Mouse (Mus musculus) midbrain, embryonic 12.5 days (tissue): ENCODE results near the gene Ogfr. TPM values are rescaled to one million over a fixed set of nuclear protein-coding genes. Genes with fewer than 3 reads are reported as not detected.

ENCODE experiments used
- ATAC-seq: fragments of 200-750 bp; cut with Nextera tagmentation; 2 replicates; pipeline ENCODE4 v1.8.0; 2017; ENCODE audit warnings: low read depth, moderate TSS enrichment, moderate library complexity; ENCODE audit not compliant: low FRiP score
- H3K27ac ChIP-seq: fragments of 300-500 bp; sonication (generic); replicated peaks from 2 replicates; pipeline ENCODE4 v1.5.1; 2016; ENCODE audit warnings: mild to moderate bottlenecking
- H3K27me3 ChIP-seq: fragments of 300-500 bp; sonication (generic); 2 replicates; pipeline ENCODE4 v1.6.1; 2016; ENCODE audit warnings: mild to moderate bottlenecking
- H3K36me3 ChIP-seq: fragments of 300-500 bp; sonication (generic); 2 replicates; pipeline ENCODE4 v1.6.1; 2016
- H3K4me1 ChIP-seq: fragments of 300-500 bp; sonication (generic); 2 replicates; pipeline ENCODE4 v1.6.1; 2016
- H3K4me2 ChIP-seq: fragments of 300-500 bp; sonication (generic); replicated peaks from 2 replicates; pipeline ENCODE4 v1.6.1; 2016; ENCODE audit warnings: mild to moderate bottlenecking, moderate library complexity
- H3K4me3 ChIP-seq: fragments of 300-500 bp; sonication (generic); 2 replicates; pipeline ENCODE4 v1.5.1; 2016; ENCODE audit warnings: mild to moderate bottlenecking
- H3K9ac ChIP-seq: fragments of 300-500 bp; sonication (generic); replicated peaks from 2 replicates; pipeline ENCODE4 v1.6.1; 2016; ENCODE audit warnings: mild to moderate bottlenecking, moderate library complexity
- H3K9me3 ChIP-seq: fragments of 300-500 bp; sonication (generic); 2 replicates; pipeline ENCODE4 v1.6.1; 2016; ENCODE audit warnings: mild to moderate bottlenecking
- WGBS: fragments of 180-500 bp; shearing (Covaris S2); methylation state at CpG from one replicate; pipeline ENCODE4 v1.1.7; 2016; 5-methylcytosine and 5-hydroxymethylcytosine counted together
- polyA plus RNA-seq: library from polyadenylated mRNA; unstranded; fragments of >200 nt; fragmentation: Nextera tagmentation; extraction: Ambion mirVana; gene quantifications from 2 replicates; pipeline ENCODE4 v1.2.1, GENCODE M21; 2016

The Ogfr gene
- 98.9 and 109 TPM in 2 replicates for polyA plus RNA-seq

DNA sequence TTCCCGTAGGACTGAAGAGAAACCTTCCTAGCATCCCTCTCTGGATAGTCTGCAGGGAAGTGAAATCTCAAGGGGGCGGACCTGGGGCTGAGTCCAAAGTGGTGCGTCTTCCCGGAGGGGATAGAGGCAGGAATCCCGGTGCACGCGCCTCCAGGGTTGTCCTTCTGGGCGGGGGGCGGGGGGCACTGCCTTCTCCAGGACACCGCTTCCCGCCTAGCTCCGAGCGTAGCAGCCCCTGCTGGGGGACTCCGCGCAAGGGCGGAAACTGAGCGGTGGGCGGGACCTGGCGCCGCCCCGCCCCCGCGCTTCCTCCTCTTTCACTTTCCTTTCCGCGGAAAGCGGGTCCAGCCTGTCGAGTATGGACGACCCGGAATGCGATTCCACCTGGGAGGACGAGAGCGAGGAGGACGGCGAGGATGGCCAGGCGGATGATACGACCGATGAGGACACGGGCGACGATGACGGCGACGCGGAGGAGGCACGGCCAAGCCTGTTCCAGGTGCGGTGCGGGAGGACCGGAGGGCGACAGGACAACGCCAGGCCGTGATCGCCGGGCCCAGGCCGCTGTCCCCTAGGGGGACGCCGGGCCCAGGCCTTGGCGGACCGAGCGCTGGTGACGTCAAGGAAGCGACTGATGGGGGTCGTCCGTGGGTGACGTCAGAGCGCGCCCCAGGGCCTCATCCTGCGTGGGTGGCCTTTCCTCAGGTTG is at the start of gene Ogfr:
Gene Ogfr, plus strand, starts transcription at position 123 of the 709 bp plus-strand sequence.
- Histone ChIP-seq H3K27me3 (no peaks in the 10 kb centered on the region), H3K9me3 (no peaks in the 10 kb centered on the region), H3K4me3 (peak within 1 kb of the TSS; percentile 81), H3K9ac (peak within 1 kb of the TSS; percentile 67), H3K4me2 (peak within 1 kb of the TSS; percentile 75), H3K36me3 (peaks cover 66% of the 10 kb centered on the region), H3K4me1 (peaks cover 20% of the 10 kb centered on the region), H3K27ac (peak within 1 kb of the TSS; percentile 88)
- peak; percentile 94 for ATAC-seq
- WGBS: under 1% methylated on average over 67 of the region's 67 CpGs

DNA sequence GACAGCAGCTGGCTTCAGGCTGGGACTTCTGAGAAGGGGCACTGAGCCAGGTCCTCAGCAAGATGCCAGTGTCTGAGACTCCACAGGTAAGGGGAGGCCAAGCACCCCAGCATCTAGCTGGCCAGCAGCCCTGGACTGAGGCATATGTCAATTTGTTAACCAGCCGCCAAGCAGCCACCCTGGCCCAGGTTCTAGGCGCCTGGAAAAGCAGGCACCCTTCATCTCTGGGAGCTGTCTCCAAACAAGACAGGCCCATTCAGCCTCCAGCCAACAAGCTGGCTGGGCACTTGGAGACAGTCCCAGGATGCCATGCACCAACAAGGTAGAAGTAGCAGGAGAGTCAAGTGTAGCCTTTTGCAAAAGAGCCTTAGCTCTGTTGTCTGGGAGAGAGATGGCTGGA is 45.4 kb upstream of the Ogfr start:
- H3K27me3 ChIP-seq: peaks cover 6% of the 10 kb centered on the region; the same call in 1 of the 2 replicates
- WGBS: 93% methylated on average over 2 of the region's 2 CpGs
- H3K27ac ChIP-seq: no peak overlapping the region
- H3K4me1 ChIP-seq: peaks cover 13% of the 10 kb centered on the region
- no peaks in the 10 kb centered on the region for H3K36me3 ChIP-seq
- no peaks in the 10 kb centered on the region for H3K9me3 ChIP-seq
- H3K4me2 ChIP-seq: no peak overlapping the region
- no peak overlapping the region for H3K9ac ChIP-seq
- ATAC-seq: no peak
- H3K4me3 ChIP-seq: no peak overlapping the region

DNA sequence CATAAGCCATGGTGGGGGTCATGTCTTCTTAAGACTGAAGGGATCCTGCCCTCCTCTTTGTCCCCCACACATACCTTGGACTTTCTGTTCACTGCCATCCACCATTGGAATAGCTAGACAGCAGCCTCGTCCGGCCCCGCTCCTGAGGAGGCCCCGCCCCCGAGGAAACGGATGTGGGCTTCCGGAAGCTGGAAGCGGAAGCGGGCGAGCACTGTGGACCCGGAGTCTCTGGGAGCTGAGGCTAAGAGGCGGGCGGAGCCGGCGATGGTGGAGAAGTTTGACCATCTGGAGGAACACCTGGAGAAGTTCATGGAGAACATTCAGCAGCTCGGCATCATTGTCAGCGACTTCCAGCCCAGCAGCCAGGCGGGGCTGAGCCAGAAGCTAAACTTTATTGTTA is 44.0 kb upstream of the Ogfr start:
- no peaks in the 10 kb centered on the region for H3K9me3 ChIP-seq

DNA sequence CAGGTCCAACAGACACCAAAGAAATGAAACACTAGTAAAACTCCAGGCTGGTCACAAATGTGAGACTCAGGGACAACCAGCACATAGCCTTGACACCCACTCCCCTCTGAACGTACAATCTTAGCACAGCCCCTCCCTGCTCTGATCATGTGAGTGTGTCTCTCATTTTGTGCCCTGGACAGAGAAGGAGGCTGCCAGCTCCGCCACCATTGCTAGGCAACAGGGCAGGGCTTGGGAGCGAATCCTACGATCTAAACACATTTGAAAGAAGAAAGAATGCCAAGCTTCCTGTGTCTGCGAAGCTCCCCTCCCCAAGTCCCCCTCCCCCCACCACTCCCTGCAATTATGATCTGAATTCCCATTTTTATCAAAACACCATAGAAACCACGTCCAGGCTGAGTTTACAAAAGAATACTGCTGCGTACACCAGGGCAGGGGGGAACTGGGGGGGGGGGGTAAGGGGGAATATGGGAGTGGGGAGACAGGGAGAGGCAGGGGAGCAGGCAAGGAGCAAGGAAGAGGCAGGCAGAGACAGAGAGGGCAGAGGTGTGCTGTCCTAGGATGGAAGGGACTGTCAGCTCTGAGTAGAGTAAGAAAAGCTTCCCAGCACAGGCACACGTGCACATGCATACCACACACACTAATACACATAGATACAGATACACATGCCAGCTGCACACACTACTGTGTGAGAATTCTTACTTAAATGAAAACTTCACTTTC is 41.5 kb upstream of the Ogfr start:
- 21% methylated on average over 8 of the region's 8 CpGs for WGBS
- no peak overlapping the region for H3K9ac ChIP-seq

More for the DNA sequence above, 44.0 kb upstream of the Ogfr start:
- no peak overlapping the region for H3K9ac ChIP-seq
- H3K4me1 ChIP-seq: peaks cover 13% of the 10 kb centered on the region
- H3K27me3 ChIP-seq: peaks cover 9% of the 10 kb centered on the region; the same call in 1 of the 2 replicates
- WGBS: 83% methylated on average over 18 of the region's 18 CpGs
- no peak overlapping the region for H3K27ac ChIP-seq
- no peak overlapping the region for H3K4me3 ChIP-seq
- no peak overlapping the region for H3K4me2 ChIP-seq
- no peak for ATAC-seq
- no peaks in the 10 kb centered on the region for H3K36me3 ChIP-seq

DNA sequence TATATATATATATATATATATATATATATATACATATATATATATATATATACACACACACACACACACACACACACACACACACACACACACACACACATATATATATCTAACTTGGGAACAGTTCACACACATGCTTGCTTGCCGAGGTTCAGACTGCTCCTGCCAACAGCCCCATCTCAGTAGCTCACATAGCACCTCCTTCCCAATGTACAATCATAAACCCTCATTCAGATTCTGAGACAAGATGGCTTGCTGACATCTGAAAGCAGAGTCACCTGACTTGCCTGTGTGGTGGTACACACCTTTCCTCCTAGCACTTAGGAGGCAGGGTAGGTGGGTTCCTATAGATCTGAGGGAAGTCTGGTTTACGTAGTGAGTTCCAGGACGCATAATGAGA is 36.7 kb upstream of the Ogfr start:
- Histone ChIP-seq H3K4me1 (peaks cover 10% of the 10 kb centered on the region), H3K4me2 (no peak overlapping the region), H3K36me3 (no peaks in the 10 kb centered on the region), H3K9ac (no peak overlapping the region), H3K27ac (no peak overlapping the region), H3K4me3 (no peak overlapping the region), H3K9me3 (no peaks in the 10 kb centered on the region), H3K27me3 (peaks cover 17% of the 10 kb centered on the region; the same call in 1 of the 2 replicates)
- WGBS: 84% methylated on average over 3 of the region's 3 CpGs
- ATAC-seq: no peak

More for the DNA sequence above, 41.5 kb upstream of the Ogfr start:
- Histone ChIP-seq H3K4me3 (no peak overlapping the region), H3K27me3 (peaks cover 14% of the 10 kb centered on the region; the same call in 1 of the 2 replicates), H3K9me3 (no peaks in the 10 kb centered on the region), H3K4me1 (peaks cover 13% of the 10 kb centered on the region), H3K4me2 (peak overlapping the region; percentile 39), H3K36me3 (no peaks in the 10 kb centered on the region), H3K27ac (0 out of 2 replicates have a peak overlapping the region, but pooled peaks have one; percentile 2)
- ATAC-seq: peak; percentile 90

DNA sequence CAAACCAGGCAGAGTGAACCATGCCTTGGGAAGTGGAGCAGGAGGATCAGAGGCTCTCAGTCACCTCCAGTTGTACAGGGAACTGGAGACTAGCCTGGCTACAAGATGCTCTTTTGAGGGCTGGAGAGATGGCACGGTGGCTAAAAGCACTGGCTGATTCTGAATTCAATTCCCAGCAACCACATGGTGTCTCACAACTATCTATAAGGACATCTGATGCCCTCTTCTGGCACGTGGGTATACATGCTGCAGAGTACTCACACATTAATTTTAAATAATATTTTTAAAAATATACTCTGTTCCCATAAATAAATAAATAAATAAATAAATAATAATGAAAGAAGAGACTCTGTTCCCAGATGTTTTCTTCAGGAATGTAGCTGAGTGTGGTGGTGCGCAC is 33.8 kb upstream of the Ogfr start:
- no peak for ATAC-seq
- H3K36me3 ChIP-seq: no peaks in the 10 kb centered on the region
- H3K9me3 ChIP-seq: no peaks in the 10 kb centered on the region

DNA sequence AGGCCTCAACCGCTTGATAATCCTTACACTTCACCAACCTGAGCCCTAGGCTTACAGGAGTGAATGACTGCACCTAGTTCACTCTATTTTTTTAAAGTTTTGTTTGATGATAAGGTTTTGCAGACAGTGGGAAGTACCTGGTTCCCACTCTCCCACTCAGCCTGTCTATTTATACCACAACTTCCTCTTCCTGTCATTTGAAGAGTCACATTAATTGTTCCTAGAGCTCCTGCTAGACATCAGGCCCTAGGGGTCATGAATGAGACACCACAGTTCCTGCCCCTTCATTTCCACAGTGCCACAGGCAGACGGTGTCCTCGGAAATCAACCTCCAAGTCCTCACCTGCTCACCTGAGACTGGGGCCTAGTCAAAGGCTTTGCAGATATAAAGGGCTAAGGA is 32.6 kb upstream of the Ogfr start:
- WGBS: 85% methylated on average over 3 of the region's 3 CpGs
- Histone ChIP-seq H3K9ac (no peak overlapping the region), H3K4me3 (no peak overlapping the region), H3K36me3 (no peaks in the 10 kb centered on the region), H3K27me3 (peaks cover 9% of the 10 kb centered on the region; the same call in 1 of the 2 replicates), H3K4me1 (no peaks in the 10 kb centered on the region), H3K4me2 (no peak overlapping the region), H3K9me3 (no peaks in the 10 kb centered on the region), H3K27ac (no peak overlapping the region)
- no peak for ATAC-seq

More for the DNA sequence above, 33.8 kb upstream of the Ogfr start:
- 48% methylated on average over 3 of the region's 3 CpGs for WGBS
- no peak overlapping the region for H3K4me2 ChIP-seq
- no peak overlapping the region for H3K27ac ChIP-seq
- H3K27me3 ChIP-seq: peaks cover 15% of the 10 kb centered on the region; the same call in 1 of the 2 replicates
- no peak overlapping the region for H3K9ac ChIP-seq
- no peak overlapping the region for H3K4me3 ChIP-seq
- H3K4me1 ChIP-seq: no peaks in the 10 kb centered on the region

DNA sequence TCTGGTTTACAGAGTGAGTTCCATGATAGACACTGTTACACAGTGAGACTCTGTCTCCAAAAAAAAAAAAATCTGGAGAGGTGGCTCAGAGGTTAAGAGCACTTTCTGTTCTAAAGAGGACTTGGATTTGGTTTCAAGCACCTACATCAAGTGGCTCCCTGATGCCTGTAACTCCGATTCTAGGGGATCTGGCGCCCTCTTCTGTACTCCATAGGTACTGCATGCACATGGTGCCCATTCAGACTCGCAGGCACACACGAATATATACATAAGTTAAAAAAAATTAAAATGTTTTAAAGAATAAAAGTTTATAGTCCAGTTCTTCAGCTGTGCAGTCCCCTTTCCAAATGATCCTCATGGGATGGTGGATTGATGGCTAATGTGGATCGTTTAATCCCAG is 28.8 kb upstream of the Ogfr start:
- 51% methylated on average over 5 of the region's 5 CpGs for WGBS
- Histone ChIP-seq H3K4me1 (0 out of 2 replicates have a peak, but pooled peaks cover 3% of the 10 kb centered on the region), H3K4me3 (no peak overlapping the region), H3K36me3 (no peaks in the 10 kb centered on the region), H3K27me3 (peaks cover 25% of the 10 kb centered on the region), H3K9me3 (no peaks in the 10 kb centered on the region), H3K9ac (no peak overlapping the region), H3K27ac (no peak overlapping the region), H3K4me2 (no peak overlapping the region)
- no peak for ATAC-seq

DNA sequence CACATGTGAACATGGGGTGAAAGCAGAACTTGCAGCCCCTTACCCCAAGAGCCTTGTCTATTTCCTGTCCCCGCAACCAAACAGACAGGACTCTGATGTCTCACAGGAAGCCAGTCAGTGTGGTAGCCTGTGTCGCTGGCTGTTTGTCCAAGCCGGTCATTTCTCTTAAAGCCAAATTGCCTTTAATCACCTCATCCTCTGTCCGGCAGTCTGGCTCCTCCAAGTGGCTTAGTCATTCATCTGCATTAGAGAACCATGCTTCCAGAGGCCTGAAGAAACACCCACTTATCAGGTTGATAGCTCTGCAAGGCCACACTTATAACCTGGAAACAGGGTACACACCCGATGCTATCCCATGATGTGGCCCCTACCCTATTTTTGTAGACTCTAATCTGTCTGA is 26.9 kb upstream of the Ogfr start:
- Histone ChIP-seq H3K9ac (no peak overlapping the region), H3K4me1 (0 out of 2 replicates have a peak, but pooled peaks cover 3% of the 10 kb centered on the region), H3K4me2 (no peak overlapping the region), H3K27ac (no peak overlapping the region), H3K4me3 (no peak overlapping the region), H3K36me3 (no peaks in the 10 kb centered on the region), H3K9me3 (no peaks in the 10 kb centered on the region), H3K27me3 (peaks cover 31% of the 10 kb centered on the region)
- 74% methylated on average over 5 of the region's 5 CpGs for WGBS
- ATAC-seq: no peak

DNA sequence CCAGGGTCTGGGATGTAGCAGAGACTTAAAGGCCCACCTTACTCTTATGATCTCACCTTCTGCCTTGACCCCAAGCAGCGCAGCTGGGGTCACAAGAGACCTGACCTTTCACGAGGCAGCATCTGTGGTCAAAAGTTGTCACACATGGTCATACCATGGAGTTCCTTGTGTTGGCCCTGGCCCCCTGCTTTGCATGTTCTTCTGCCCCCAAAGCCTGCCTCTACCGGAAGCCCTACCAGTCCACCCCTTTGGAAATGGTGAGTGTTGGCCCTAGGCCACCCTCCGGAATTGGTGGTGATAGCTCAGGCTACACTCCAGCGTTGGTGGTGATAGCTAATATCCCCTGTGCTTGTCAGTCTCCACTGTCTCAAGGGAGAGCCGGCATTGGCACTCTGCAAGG is 25.7 kb upstream of the Ogfr start:
- no peaks in the 10 kb centered on the region for H3K9me3 ChIP-seq
- H3K4me2 ChIP-seq: no peak overlapping the region
- 68% methylated on average over 6 of the region's 6 CpGs for WGBS
- H3K9ac ChIP-seq: no peak overlapping the region
- H3K36me3 ChIP-seq: no peaks in the 10 kb centered on the region
- H3K27me3 ChIP-seq: peaks cover 34% of the 10 kb centered on the region
- no peak overlapping the region for H3K27ac ChIP-seq
- H3K4me3 ChIP-seq: no peak overlapping the region
- 0 out of 2 replicates have a peak, but pooled peaks cover 3% of the 10 kb centered on the region for H3K4me1 ChIP-seq
- no peak for ATAC-seq

DNA sequence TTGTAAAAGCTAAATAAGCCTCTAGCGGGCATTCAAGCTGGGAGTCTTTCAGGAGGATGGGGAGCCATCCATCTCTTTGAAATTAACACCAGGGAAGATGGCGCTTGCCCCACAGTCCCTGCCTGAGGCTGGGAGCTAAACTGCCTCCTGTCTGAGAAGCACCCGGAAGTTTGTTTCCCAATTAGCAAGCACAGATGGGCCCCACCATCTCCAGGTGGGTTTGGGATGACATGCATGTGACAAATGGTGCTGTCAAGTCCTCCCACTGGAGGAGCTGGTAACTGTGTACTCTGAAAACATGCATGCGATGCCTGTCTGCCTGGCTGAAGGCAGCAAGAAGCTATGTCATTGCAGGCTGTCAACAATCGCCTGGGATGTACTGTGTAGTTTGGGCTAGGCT is 25.2 kb upstream of the Ogfr start:
- WGBS: 52% methylated on average over 5 of the region's 5 CpGs
- peaks cover 3% of the 10 kb centered on the region; the same call in 1 of the 2 replicates for H3K4me1 ChIP-seq
- H3K9ac ChIP-seq: no peak overlapping the region
- H3K27ac ChIP-seq: no peak overlapping the region
- H3K27me3 ChIP-seq: peaks cover 39% of the 10 kb centered on the region
- no peak overlapping the region for H3K4me3 ChIP-seq
- H3K9me3 ChIP-seq: no peaks in the 10 kb centered on the region
- no peak overlapping the region for H3K4me2 ChIP-seq
- no peaks in the 10 kb centered on the region for H3K36me3 ChIP-seq
- ATAC-seq: no peak

DNA sequence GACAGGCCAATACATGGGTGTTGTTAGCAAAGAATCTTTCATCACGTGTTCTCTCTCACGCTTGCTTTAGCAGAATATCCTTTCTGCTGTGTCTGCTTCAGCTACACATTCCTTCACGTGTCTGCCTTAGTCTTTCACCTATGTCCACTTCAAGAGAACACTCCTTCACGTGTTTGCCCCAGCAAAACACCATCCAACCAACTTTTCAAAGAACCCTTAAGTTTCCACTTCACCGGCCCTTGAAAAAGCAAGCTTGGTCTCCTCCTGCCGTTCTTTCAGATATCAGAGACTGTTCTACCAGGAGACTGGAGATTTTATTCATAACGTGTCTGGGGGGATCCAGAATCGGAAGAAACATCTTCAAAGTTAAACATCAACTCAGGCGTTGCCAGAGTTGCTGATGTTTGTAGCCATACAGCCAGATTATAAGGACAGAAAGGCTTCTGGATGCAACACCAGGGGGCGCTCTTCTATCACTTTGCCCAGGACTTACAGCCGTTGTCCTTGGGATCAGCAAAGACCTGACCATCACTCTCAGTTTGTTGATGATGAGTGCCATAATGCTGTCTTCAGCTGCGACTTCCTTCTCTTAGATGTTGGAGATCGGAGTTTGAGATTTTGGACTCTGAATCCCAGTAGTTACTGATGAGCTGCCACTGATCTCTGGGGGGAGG is 22.7 kb upstream of the Ogfr start:
- Histone ChIP-seq H3K9ac (no peak overlapping the region), H3K27me3 (peaks cover 51% of the 10 kb centered on the region), H3K4me3 (no peak overlapping the region), H3K4me1 (peaks cover 8% of the 10 kb centered on the region), H3K36me3 (no peaks in the 10 kb centered on the region), H3K4me2 (no peak overlapping the region), H3K27ac (no peak overlapping the region), H3K9me3 (no peaks in the 10 kb centered on the region)
- WGBS: 37% methylated on average over 13 of the region's 13 CpGs
- ATAC-seq: no peak
